Mouse (Mus musculus): Measurements from ENCODE around the gene Rwdd4a.

Rwdd4a gene

DNA sequence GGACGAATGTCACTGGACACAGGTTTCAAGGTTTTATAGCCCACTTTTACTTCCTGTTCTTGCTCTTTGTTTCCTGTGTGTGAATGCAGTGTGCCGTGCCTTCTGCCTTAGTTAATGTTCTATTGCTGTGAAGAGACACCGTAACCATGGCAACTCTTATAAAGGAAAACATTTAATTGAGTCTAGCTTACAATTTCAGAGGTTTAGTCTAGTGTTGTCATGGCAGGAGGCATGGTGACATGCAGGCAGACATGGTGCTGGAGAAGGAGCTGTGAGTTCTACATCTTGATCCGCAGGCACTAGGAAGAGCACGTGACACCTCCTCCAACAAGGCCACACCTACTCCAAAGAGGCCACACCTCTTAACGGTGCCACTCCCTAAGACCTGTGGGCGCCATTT lies 48.0 kb downstream of the Rwdd4a start:
- no peak for DNase-seq (ENCODE audit: low read depth, low spot score)

DNA sequence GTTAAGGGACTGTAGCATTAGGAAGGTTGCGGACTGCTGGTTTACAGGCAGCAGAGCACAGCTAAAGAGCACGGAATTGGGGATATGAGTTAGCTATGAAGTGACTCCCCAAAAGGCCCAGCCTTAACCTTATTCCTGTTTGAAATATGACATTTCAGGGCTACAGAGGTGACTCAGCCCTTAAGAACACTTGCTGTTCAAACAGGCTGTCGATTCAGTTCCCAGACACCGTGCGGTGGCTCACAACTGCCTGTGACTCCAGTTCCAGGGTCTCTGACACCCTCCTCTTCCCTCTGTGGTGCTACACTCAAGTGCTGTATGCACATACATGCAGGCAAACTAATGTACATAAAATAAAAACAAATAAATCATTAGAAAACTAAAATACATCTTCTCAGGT lies 55.2 kb downstream of the Rwdd4a start:
- no peak for DNase-seq (ENCODE audit: low read depth, low spot score)

DNA sequence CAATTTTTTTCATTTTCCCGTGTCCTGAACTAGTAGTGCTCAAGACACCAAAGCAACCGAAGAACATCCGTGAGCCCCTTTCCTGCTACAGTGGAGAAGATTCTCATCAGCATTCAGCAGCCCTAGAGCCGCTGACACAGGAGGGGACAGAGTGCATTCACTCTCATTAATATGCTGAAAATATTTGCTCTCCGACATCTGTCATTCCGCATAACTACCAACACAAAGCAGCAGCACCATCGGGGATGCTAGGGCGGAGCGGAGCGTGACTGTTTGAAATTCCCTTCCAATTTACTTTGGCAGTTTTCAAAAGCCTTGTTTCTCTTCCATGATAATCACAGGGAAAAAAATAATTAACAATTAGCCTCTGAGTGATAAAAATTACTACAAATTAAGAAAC lies 56.9 kb downstream of the Rwdd4a start:
- no peak for DNase-seq (ENCODE audit: low read depth, low spot score)

DNA sequence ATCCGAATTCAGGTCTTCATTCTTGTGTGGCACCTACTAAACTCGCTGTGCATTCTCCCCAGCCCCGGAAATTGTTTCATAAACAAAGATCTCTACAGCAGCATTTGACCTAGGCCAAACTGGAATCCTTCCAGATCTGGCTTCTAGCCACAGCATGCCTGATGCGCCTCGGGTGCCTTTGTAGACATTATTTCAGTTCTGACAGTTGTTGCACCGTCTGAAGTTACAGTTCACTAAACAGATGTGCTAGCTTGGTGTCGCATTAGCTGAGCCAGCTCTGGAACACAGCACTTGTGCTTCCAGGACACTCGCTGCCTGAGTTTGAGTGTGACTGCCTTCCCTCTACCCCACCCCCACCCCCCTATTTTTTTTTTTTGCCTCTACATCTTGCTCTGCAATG lies 67.2 kb downstream of the Rwdd4a start:
- DNase-seq (ENCODE audit: low read depth, low spot score) = no peak
